Mouse (Mus musculus): ENCODE results near the gene Dyrk1a.

Gene Dyrk1a

GRCm38 (mm10) chr16:94713480-94714094 is 143.8 kb downstream of the Dyrk1a start:
- CTCF ChIA-PET = no interaction called here

DNA sequence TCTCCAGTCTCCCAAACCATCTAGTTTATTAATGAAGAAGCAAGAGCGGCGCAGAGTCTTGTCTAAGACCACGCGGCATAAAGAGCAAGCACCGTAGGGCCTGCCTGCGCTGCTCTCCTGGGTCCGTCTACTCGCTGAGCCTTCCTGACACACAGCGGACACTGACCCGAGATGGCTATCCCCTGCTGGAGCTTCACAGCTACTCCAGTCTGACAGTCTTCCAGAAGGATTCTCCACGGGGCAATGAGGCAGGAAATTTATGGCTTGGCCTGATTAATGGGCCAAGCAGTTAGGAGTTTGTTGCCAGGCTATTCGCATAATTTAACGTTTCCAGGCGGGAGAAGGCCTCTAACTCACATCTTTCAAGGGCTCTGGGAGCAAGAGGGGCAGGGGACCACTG is 144.7 kb downstream of the Dyrk1a start:
- CTCF ChIA-PET = no interaction called here

DNA sequence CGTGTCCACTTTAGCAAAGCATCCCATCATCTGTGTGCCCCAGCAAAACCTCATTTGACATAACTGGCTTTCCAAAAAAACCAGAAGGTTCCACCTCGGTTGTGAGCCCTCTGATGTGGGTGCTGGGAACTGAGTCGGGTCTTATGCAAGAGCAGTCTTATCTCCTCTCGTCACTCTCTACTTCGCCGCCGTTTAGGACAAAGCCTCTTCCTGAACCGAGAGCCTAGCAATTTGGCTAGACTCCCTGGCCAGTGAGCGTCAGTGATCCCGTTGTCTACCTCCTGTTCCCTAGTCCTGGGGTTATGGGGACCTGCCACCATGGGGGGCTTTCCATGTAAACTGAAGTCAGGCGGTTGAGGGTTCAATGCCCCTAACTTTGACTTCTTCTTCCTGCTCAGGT is 147.2 kb downstream of the Dyrk1a start:
- CTCF ChIA-PET = no interaction called here

DNA sequence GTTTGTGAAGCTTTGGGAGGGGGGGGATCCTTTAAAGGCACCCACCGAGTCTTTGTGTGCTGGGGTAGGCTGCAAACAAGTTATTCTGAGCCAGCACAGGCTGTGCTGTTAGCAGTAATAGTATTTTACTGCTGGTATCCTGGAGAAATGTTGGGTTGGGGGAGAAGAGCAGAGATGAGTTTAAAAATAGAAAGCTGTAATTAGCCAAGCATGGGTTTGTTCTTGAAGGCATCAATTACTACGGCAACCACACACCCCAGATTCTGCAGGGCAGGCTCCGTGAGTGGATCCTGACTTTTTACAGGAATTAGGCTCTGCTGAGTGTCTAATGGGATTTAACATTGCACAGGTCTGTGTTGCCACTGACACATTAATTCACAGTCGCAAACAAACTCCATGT is 149.1 kb downstream of the Dyrk1a start:
- CTCF ChIA-PET = no interaction called here

DNA sequence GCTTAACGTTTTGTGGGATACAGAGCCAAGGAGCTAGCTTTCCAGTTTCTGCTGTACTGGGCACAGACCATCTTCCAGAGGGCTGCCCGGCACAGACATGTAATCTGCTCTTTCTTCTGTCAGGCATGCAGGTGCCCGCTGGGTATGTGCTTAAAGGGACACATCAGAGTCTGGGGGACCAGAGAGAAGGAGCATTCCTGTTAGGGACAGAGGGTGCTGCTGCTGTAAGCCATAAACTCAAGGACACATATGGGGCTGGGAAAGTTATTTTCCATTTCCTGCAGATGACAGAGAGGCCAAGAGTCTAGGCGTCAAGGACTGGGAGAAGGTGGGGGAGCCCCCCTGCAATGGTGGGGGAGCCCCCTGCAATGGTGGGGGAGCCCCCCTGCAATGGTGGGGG is 149.7 kb downstream of the Dyrk1a start:
- CTCF ChIA-PET = no interaction called here

DNA sequence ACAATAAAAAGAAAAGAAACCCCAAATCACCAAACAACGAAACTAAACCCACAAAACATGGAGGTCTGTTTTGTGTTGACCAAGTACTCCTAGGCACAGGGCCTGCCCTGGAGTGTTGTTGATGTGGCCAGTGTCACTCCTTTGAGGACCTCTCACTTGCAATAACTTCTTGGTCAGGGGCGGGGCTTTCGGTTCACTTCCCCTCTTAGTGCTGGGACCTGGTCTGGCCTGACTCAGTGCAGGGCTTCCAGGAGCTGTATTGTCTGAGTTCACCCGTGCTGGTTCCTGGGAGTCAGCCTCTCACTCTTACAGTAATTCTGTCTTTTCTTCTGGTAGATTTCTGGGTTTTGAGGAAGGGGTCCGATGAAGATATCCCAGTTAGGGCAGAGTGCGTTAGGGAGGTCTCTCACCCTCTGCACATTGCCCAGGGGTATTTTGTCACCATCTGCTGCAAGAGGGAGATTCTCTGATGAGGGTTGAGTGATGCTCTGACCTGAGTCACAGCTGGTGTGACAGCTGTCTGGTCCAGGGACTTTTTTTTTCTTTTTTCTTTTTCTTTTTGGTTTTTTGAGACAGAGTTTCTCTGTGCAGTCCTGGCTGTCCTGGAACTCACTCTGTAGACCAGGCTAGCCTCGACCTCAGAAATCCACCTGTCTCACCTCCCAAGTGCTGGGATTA is 150.8 kb downstream of the Dyrk1a start:
- CTCF ChIA-PET = no interaction called here

GRCm38 (mm10) chr16:94721549-94722006 is 151.8 kb downstream of the Dyrk1a start:
- CTCF ChIA-PET = interaction anchor here (0.6 kb wide), 1 partner anchor 605 kb away, joined by 4 read pairs; no protein-coding TSS in a partner anchor

DNA sequence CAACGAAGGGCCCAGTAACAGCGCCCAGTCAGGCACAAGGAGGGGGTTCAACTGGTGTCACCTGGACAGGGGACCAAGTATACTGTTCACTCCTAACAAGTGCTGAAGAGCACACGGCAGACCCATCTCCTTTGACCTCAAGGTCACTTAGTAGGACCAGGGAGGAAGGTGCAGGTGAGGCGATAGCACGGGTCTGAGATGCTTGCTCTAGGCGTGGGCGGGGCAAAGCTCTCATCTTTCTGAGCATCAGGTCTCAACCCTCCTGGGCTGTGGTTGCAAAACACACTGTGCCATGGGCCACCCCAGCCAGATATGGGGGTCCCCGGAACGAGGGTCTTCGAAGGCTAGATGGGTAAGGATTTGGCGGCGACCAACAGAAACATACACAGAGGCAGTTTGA is 153.1 kb downstream of the Dyrk1a start:
- CTCF ChIA-PET = no interaction called here

- CTCF ChIA-PET = interaction anchor here (0.6 kb wide), 1 partner anchor 169 kb away, joined by 4 read pairs; no protein-coding TSS in a partner anchor
These were observed 154.3 kb downstream of the Dyrk1a start for GRCm38 (mm10) chr16:94724061-94724596.

GRCm38 (mm10) chr16:94724747-94725211 is 155.0 kb downstream of the Dyrk1a start:
- CTCF ChIA-PET = interaction anchor here (0.6 kb wide), 1 partner anchor 170 kb away, joined by 4 read pairs; no protein-coding TSS in a partner anchor

GRCm38 (mm10) chr16:94729236-94729635 is 159.4 kb downstream of the Dyrk1a start:
- CTCF ChIA-PET = no interaction called here

DNA sequence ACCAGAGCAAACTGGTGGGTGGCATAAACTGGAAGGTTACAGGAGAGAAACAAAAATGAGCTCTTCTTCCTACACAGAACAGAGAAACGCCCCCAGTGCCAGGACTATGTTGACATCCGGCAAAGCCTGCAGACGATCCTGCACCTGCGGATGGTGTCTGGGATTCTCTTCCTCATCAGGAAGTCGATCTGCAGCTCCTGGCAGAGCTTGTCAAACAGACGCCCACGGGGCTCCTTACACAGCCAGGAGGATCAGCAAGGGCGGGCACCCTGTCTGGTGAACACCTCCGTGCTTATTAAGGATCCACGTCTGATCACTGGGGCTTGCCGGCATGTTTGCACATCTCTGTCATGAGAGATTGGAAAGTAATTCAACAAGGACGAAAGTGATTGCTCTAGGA is 161.2 kb downstream of the Dyrk1a start:
- CTCF ChIA-PET = no interaction called here

DNA sequence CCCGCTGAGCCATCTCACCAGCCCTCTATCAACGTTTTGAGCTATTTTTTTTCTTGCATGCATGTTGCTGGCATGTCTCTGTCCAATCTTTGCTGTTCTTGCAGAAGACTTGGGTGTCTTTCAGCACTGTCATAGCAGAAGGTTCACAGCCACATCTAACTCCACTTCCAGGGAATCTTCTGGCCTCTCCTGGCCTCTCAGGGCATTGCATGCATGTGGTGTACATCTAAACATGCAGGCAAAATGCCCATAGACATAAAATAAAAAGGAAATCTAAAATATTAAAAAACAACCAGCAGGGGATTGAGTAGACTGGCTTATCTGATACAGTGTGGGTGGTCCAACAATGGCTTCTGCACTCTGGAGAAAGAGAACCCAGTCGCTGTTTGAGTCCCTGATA is 165.7 kb downstream of the Dyrk1a start:
- CTCF ChIA-PET = no interaction called here

- CTCF ChIA-PET = no interaction called here
These were observed 166.9 kb downstream of the Dyrk1a start for GRCm38 (mm10) chr16:94736462-94737358.

- CTCF ChIA-PET = no interaction called here
These were observed 167.5 kb downstream of the Dyrk1a start for GRCm38 (mm10) chr16:94737359-94737687.

DNA sequence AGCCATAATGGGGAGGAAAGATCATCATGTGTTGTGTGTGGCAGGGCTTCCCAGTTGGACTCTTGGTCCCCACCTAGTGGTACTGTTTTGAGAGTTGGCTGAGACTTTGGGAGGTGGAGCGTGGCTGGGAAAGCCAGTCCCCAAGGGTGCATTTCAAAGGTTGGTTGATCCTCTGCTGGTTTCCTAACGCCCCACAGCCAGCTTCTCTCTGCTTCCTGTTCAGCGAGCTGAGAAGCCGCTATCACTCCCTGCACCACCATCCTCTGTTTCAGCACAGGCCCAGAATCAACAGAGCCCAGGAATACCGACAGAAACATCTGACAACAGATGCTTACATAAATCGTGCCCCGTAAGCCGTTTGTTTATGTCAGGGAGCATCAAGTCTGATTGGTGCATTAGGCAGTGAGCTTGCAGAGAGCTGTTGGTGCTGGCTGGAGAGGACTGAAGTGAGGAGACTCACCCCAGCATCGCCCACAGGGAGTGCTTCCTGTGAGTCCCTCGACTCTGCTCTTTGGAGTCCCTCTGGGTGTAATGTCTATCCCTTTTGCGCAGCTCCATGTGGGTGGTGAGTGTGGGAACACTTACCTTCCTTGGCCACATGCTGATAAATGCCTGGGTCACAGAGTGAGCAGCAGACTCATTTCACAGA is 174.2 kb downstream of the Dyrk1a start:
- CTCF ChIA-PET = no interaction called here

DNA sequence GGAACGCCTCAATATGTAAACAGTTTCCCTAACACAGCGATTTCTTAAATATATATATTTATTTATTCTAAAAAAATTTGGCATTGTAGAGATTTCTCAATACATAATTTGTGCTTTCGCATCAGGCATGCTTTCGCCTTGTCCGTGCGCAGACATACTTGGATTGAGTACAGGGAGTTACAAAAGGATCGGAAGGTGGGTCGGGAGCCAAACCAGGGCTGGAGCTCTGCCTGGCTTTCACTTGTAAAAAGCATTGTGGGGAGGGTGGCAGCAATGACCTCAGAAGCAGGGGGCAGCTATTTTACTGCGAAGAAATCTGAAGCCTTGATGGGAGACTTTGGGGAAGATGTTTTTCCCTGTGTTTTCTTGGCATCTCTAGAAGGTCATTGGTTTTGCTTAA is 175.2 kb downstream of the Dyrk1a start:
- CTCF ChIA-PET = no interaction called here

Measured in spleen, embryonic (tissue).